Mouse (Mus musculus): ENCODE measurements around the gene Cand2. TPM values are rescaled to one million over a fixed set of nuclear protein-coding genes. Genes with fewer than 3 reads are reported as not detected.

Gene Cand2
- polyA plus RNA-seq (2011; ENCODE audit: insufficient read depth, insufficient read length, low replicate concordance, missing spikeins) = 0.23 and 1.3 TPM in 2 replicates

- Histone ChIP-seq H3K4me3 (replicated peaks; ENCODE audit: control insufficient read depth, low read depth, low read length) (peak within 1 kb of the TSS; percentile 52), H3K4me1 (ENCODE audit: control insufficient read depth, insufficient read depth, low read length) (no peaks in the 10 kb centered on the region; the same call in 1 of the 2 replicates), H3K27ac (ENCODE audit: control insufficient read depth, insufficient read depth, low read depth, low read length, poor library complexity) (no peak within 1 kb of the TSS)
- TF ChIP-seq CTCF (IDR thresholded peaks at IDR 0.05; ENCODE audit: control insufficient read depth, insufficient read depth, low read length) (no peak), POLR2A (IDR thresholded peaks at IDR 0.05; ENCODE audit: borderline replicate concordance, control insufficient read depth, low read depth, low read length) (no peak)
- 1% methylated on average over 27 of the region's 28 CpGs for WGBS
Measured at GRCm38 (mm10) chr6:115774501-115774921, at the start of gene Cand2. Gene Cand2 (plus strand): TSS chr6:115774538.

- TF ChIP-seq CTCF (IDR thresholded peaks at IDR 0.05; ENCODE audit: control insufficient read depth, insufficient read depth, low read length) (peak; percentile 84), POLR2A (IDR thresholded peaks at IDR 0.05; ENCODE audit: borderline replicate concordance, control insufficient read depth, low read depth, low read length) (no peak)
- whole genome bisulfite sequencing = 81% methylated on average over 1 of the region's 1 CpGs
- no peak overlapping the region for H3K4me3 ChIP-seq (replicated peaks; ENCODE audit: control insufficient read depth, low read depth, low read length)
Measured at GRCm38 (mm10) chr6:115727108-115727507, 47.2 kb upstream of the Cand2 start.

GRCm38 (mm10) chr6:115727570-115727969, 46.8 kb upstream of the Cand2 start:
- WGBS = 81% methylated on average over 2 of the region's 2 CpGs
- H3K4me1 ChIP-seq (ENCODE audit: control insufficient read depth, insufficient read depth, low read length) = no peaks in the 10 kb centered on the region
- no peak overlapping the region for H3K27ac ChIP-seq (ENCODE audit: control insufficient read depth, insufficient read depth, low read depth, low read length, poor library complexity)
- no peak overlapping the region for H3K4me3 ChIP-seq (replicated peaks; ENCODE audit: control insufficient read depth, low read depth, low read length)
- no peak for TF ChIP-seq POLR2A (IDR thresholded peaks at IDR 0.05; ENCODE audit: borderline replicate concordance, control insufficient read depth, low read depth, low read length)
- TF ChIP-seq CTCF (IDR thresholded peaks at IDR 0.05; ENCODE audit: control insufficient read depth, insufficient read depth, low read length) = no peak

More at GRCm38 (mm10) chr6:115727108-115727507, 47.2 kb upstream of the Cand2 start:
- H3K27ac ChIP-seq (ENCODE audit: control insufficient read depth, insufficient read depth, low read depth, low read length, poor library complexity) = no peak overlapping the region
- no peaks in the 10 kb centered on the region for H3K4me1 ChIP-seq (ENCODE audit: control insufficient read depth, insufficient read depth, low read length)

- TF ChIP-seq CTCF (IDR thresholded peaks at IDR 0.05; ENCODE audit: control insufficient read depth, insufficient read depth, low read length) (no peak), POLR2A (IDR thresholded peaks at IDR 0.05; ENCODE audit: borderline replicate concordance, control insufficient read depth, low read depth, low read length) (no peak)
- WGBS = 76% methylated on average over 20 of the region's 20 CpGs
- H3K27ac ChIP-seq (ENCODE audit: control insufficient read depth, insufficient read depth, low read depth, low read length, poor library complexity) = no peak overlapping the region
- no peak overlapping the region for H3K4me3 ChIP-seq (replicated peaks; ENCODE audit: control insufficient read depth, low read depth, low read length)
- no peaks in the 10 kb centered on the region for H3K4me1 ChIP-seq (ENCODE audit: control insufficient read depth, insufficient read depth, low read length)
Measured at GRCm38 (mm10) chr6:115730560-115731342, 43.6 kb upstream of the Cand2 start.

GRCm38 (mm10) chr6:115732341-115732928, 41.9 kb upstream of the Cand2 start:
- H3K4me3 ChIP-seq (replicated peaks; ENCODE audit: control insufficient read depth, low read depth, low read length) = no peak overlapping the region
- TF ChIP-seq CTCF (IDR thresholded peaks at IDR 0.05; ENCODE audit: control insufficient read depth, insufficient read depth, low read length) (no peak), POLR2A (IDR thresholded peaks at IDR 0.05; ENCODE audit: borderline replicate concordance, control insufficient read depth, low read depth, low read length) (no peak)
- H3K27ac ChIP-seq (ENCODE audit: control insufficient read depth, insufficient read depth, low read depth, low read length, poor library complexity) = no peak overlapping the region
- no peaks in the 10 kb centered on the region for H3K4me1 ChIP-seq (ENCODE audit: control insufficient read depth, insufficient read depth, low read length)
- 91% methylated on average over 22 of the region's 22 CpGs for WGBS

GRCm38 (mm10) chr6:115734909-115735308, 39.4 kb upstream of the Cand2 start:
- Histone ChIP-seq H3K4me3 (replicated peaks; ENCODE audit: control insufficient read depth, low read depth, low read length) (no peak overlapping the region), H3K4me1 (ENCODE audit: control insufficient read depth, insufficient read depth, low read length) (no peaks in the 10 kb centered on the region), H3K27ac (ENCODE audit: control insufficient read depth, insufficient read depth, low read depth, low read length, poor library complexity) (no peak overlapping the region)
- TF ChIP-seq POLR2A (IDR thresholded peaks at IDR 0.05; ENCODE audit: borderline replicate concordance, control insufficient read depth, low read depth, low read length) = no peak
- TF ChIP-seq CTCF (IDR thresholded peaks at IDR 0.05; ENCODE audit: control insufficient read depth, insufficient read depth, low read length) = peak; percentile 29; the same call in 1 of the 2 replicates
- 77% methylated on average over 4 of the region's 4 CpGs for WGBS

GRCm38 (mm10) chr6:115739056-115739455, 35.3 kb upstream of the Cand2 start:
- Histone ChIP-seq H3K27ac (ENCODE audit: control insufficient read depth, insufficient read depth, low read depth, low read length, poor library complexity) (no peak overlapping the region), H3K4me3 (replicated peaks; ENCODE audit: control insufficient read depth, low read depth, low read length) (no peak overlapping the region), H3K4me1 (ENCODE audit: control insufficient read depth, insufficient read depth, low read length) (no peaks in the 10 kb centered on the region)
- WGBS = 83% methylated on average over 5 of the region's 5 CpGs
- TF ChIP-seq CTCF (IDR thresholded peaks at IDR 0.05; ENCODE audit: control insufficient read depth, insufficient read depth, low read length) (no peak), POLR2A (IDR thresholded peaks at IDR 0.05; ENCODE audit: borderline replicate concordance, control insufficient read depth, low read depth, low read length) (no peak)

GRCm38 (mm10) chr6:115743569-115743968, 30.8 kb upstream of the Cand2 start:
- no peak overlapping the region for H3K27ac ChIP-seq (ENCODE audit: control insufficient read depth, insufficient read depth, low read depth, low read length, poor library complexity)

More at GRCm38 (mm10) chr6:115743569-115743968, 30.8 kb upstream of the Cand2 start:
- Histone ChIP-seq H3K4me1 (ENCODE audit: control insufficient read depth, insufficient read depth, low read length) (peaks cover 1% of the 10 kb centered on the region; the same call in 1 of the 2 replicates), H3K4me3 (replicated peaks; ENCODE audit: control insufficient read depth, low read depth, low read length) (no peak overlapping the region)
- TF ChIP-seq POLR2A (IDR thresholded peaks at IDR 0.05; ENCODE audit: borderline replicate concordance, control insufficient read depth, low read depth, low read length) (no peak), CTCF (IDR thresholded peaks at IDR 0.05; ENCODE audit: control insufficient read depth, insufficient read depth, low read length) (no peak)
- 38% methylated on average over 1 of the region's 1 CpGs for WGBS

All from bone marrow, adult 2 months (tissue).